Mouse (Mus musculus): ENCODE measurements around the gene Gm3417.
"Not testable (repeated sequence)": the region's sequence is repeated elsewhere in the genome, so short reads cannot be mapped to it uniquely, and the experiment has no call there.

The Gm3417 gene

DNA sequence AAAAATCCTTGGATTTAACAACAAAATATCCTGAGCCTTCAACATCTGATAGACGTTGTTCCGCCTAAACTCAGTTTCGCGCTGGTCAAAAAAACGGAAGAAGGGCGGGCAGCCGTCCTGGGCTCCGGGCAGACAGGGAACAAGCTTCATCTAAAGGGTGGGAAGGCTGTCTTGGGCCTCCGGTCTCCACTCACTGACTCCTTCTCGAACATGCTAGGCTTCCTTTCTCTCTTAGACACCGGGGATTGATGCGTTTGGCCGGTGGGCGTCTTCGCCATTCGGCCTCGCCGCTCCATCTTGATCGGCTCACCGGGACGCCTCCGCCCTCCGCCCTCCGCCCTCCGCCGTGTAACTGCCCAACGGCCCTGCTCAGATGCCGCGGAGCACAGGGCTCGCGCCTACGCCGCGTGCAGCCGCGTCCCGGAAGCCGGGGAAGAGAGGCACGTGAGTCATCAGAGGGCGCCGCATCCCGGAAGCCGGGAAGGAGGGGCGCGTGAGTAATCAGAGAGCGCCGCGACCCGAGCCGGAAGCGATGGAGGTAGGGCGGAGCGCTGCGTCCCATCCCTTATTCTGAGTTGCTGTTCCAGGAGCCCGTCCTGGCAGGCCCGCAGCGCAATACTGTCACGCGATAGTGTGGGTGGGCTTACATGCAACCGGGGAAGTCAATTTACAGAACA is at the start of gene Gm3417, which contains the start of gene 9030025P20Rik:
TSS of gene Gm3417 (minus strand) at position 429 of the 677 bp plus-strand sequence.
TSS of gene 9030025P20Rik (plus strand) at position 107 of the 677 bp plus-strand sequence.
- DNase-seq (ENCODE audit: low read depth in 1 of 2, low spot score in 2 of 2): not testable (repeated sequence)

DNA sequence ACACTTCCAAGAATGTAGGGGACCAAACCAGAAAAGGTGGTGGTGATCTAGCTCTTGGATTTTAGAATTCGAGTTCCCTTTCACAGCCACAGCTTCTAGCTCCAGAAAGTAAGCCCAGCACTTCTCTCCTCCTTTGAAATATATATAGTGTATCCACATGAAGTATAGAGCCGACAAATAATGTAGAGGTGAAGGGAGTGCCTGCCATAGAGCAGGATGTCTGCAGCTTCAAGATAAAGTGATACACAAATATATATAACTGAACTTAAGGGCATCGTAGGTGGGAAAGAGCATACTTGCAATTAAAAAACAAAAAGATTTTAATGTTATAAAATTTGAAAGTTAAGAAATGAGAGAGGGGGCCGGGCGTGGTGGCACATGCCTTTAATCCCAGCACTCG is 46.9 kb upstream of the Gm3417 start:
- DNase-seq (ENCODE audit: low read depth in 1 of 2, low spot score in 2 of 2): not testable (repeated sequence)

DNA sequence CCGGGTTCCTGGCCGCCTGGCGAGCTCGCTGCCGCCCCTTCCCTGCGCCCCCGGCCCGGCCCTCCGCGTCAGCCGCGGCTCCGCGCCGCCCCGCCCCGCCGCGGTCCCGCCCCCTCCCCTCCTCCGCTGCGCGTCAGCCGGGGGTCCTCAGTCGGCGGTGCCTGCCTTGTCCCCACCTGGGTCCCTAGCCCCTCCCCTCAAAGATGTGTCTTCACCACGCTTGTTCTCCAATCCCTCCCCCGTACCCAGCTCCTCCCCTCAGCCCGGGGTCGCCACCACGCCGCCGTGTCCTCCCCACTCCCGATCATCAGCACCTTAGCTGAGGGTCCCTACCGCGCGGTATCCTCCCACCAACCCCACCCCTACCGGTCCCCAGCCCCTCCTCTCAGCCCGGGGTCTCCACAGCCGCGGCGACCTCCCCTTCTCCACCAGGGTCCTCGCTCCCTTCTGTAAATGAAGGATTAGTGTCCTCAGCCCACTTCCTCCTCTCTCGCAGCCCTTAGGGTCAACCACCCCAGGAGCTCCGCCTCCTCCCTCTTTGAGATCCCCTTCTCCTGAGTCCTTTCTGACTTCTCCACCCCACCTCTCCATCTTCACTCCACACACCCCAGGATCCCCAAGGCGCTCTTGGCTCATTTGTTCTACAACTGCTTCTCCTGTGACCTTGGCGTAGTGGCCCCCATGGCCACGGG is 46.1 kb upstream of the Gm3417 start:
- DNase-seq (ENCODE audit: low read depth in 1 of 2, low spot score in 2 of 2): not testable (repeated sequence)

DNA sequence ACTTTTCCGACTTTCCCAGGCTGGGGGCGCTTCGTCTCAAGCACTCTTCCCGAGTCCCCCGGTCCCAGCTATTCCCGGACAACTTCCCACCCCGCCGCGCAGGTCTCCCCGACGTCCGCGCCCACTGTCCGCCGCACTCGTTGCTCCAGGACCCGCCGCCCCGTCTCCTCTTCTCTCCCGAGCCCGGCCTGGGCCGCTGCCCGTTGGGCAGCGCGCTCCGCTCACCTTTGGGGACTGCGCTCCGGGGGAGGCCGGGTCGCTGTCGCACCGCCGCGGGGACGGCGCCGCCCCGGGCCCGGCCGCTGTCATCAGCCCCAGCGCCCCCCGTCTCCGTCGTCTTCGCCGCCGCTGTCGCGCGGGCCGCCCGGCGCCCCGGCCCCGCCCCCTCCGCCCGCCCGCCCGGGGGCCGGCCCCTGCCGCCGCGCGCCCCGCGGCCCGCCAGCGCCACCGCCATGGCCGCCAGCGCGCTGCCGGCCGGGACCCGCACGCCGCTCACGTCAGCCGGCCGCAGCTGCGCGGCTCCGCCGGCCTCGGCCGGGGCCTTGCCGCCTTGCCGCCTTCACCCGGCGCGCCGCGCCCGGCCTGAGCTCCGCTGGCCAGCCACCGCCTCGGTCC is 45.4 kb upstream of the Gm3417 start:
- not testable (repeated sequence) for DNase-seq (ENCODE audit: low read depth in 1 of 2, low spot score in 2 of 2)

DNA sequence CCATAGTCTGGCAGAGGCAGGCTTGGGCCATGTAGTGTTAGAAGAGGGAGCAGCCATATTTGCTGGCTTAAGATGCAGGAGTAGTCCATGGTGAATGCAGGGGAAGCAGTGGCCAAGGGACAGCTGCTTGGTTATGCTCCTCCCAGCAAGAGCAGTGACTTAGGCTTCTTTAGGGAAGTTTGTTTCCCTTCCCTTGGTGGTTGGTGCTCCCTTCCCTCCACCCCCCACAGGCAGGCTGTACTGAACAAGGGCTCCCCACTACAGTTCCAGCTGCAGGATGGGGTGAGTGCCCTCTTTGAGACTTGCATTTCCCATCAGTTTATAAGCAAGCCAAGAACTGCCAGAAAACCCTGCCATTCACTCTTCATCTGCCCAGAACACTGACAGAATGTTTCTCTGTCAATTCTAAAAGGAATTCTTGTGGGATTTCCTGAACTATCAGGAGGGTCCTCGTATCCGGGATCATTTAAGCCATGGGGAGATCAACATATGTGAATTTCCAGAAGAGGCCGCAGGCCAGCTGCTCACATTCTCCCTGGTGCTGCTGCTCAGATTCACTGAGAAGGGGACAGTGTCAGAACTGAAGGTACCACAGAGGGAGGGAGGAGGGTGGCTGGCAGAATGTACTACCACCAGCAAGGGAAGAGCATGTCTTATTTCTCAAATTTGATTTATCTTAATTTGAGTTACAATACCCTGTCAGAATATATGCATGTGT is 43.1 kb upstream of the Gm3417 start:
- peak; percentile 16 to 42 for DNase-seq (ENCODE audit: low read depth in 1 of 2, low spot score in 2 of 2)

DNA sequence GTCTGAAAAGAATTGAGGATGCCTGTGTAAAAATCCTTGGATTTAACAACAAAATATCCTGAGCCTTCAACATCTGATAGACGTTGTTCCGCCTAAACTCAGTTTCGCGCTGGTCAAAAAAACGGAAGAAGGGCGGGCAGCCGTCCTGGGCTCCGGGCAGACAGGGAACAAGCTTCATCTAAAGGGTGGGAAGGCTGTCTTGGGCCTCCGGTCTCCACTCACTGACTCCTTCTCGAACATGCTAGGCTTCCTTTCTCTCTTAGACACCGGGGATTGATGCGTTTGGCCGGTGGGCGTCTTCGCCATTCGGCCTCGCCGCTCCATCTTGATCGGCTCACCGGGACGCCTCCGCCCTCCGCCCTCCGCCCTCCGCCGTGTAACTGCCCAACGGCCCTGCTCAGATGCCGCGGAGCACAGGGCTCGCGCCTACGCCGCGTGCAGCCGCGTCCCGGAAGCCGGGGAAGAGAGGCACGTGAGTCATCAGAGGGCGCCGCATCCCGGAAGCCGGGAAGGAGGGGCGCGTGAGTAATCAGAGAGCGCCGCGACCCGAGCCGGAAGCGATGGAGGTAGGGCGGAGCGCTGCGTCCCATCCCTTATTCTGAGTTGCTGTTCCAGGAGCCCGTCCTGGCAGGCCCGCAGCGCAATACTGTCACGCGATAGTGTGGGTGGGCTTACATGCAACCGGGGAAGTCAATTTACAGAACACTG is 31.3 kb upstream of the Gm3417 start, which contains the start of gene Gm3435:
TSS of gene Gm3435 (plus strand) at position 471 of the 708 bp plus-strand sequence.
- not testable (repeated sequence) for DNase-seq (ENCODE audit: low read depth in 1 of 2, low spot score in 2 of 2)

DNA sequence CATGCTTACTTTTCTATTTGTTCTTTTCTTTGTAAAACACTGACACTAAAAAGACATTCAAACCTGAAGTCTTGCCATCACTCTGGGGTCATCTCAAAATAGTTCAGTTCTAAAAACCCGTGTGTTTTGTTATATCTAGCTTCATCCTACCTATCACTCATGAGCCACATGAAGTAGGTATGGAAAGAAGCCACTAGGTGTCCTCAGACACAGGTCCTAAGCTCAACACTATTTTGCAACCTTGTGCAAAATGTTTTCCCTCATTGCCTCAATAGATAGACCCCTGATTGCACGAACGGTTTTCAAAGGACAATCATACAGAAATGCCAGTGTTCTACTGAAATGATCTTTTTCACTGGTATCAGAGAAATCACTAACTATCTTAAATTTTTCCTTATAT is 30.5 kb upstream of the Gm3417 start:
- not testable (repeated sequence) for DNase-seq (ENCODE audit: low read depth in 1 of 2, low spot score in 2 of 2)

DNA sequence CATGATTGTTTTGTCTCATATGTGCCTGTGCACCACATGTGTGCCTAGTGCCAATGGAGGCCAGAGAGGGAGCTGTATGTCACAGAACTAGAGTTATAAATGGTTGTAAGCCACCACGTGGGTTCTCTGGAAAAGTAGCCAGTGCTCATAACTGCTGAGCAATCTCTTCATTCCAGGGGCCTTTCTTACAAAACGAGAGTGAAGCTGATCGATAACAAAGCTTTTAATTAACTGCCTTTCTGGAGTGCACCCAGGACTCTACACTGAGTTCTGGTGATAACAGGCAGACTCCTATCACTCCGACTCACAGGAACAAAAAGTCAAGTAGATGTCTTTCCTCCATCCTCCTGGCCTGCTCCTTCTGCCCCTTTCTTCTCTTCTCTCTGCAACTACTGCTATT is 21.5 kb upstream of the Gm3417 start:
- not testable (repeated sequence) for DNase-seq (ENCODE audit: low read depth in 1 of 2, low spot score in 2 of 2)

DNA sequence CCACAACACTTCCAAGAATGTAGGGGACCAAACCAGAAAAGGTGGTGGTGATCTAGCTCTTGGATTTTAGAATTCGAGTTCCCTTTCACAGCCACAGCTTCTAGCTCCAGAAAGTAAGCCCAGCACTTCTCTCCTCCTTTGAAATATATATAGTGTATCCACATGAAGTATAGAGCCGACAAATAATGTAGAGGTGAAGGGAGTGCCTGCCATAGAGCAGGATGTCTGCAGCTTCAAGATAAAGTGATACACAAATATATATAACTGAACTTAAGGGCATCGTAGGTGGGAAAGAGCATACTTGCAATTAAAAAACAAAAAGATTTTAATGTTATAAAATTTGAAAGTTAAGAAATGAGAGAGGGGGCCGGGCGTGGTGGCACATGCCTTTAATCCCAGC is 15.6 kb upstream of the Gm3417 start:
- not testable (repeated sequence) for DNase-seq (ENCODE audit: low read depth in 1 of 2, low spot score in 2 of 2)

DNA sequence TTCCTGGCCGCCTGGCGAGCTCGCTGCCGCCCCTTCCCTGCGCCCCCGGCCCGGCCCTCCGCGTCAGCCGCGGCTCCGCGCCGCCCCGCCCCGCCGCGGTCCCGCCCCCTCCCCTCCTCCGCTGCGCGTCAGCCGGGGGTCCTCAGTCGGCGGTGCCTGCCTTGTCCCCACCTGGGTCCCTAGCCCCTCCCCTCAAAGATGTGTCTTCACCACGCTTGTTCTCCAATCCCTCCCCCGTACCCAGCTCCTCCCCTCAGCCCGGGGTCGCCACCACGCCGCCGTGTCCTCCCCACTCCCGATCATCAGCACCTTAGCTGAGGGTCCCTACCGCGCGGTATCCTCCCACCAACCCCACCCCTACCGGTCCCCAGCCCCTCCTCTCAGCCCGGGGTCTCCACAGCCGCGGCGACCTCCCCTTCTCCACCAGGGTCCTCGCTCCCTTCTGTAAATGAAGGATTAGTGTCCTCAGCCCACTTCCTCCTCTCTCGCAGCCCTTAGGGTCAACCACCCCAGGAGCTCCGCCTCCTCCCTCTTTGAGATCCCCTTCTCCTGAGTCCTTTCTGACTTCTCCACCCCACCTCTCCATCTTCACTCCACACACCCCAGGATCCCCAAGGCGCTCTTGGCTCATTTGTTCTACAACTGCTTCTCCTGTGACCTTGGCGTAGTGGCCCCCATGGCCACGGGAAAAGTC is 14.7 kb upstream of the Gm3417 start:
- DNase-seq (ENCODE audit: low read depth in 1 of 2, low spot score in 2 of 2): not testable (repeated sequence)

DNA sequence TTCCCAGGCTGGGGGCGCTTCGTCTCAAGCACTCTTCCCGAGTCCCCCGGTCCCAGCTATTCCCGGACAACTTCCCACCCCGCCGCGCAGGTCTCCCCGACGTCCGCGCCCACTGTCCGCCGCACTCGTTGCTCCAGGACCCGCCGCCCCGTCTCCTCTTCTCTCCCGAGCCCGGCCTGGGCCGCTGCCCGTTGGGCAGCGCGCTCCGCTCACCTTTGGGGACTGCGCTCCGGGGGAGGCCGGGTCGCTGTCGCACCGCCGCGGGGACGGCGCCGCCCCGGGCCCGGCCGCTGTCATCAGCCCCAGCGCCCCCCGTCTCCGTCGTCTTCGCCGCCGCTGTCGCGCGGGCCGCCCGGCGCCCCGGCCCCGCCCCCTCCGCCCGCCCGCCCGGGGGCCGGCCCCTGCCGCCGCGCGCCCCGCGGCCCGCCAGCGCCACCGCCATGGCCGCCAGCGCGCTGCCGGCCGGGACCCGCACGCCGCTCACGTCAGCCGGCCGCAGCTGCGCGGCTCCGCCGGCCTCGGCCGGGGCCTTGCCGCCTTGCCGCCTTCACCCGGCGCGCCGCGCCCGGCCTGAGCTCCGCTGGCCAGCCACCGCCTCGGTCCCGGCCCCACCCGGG is 14.0 kb upstream of the Gm3417 start:
- DNase-seq (ENCODE audit: low read depth in 1 of 2, low spot score in 2 of 2): not testable (repeated sequence)

DNA sequence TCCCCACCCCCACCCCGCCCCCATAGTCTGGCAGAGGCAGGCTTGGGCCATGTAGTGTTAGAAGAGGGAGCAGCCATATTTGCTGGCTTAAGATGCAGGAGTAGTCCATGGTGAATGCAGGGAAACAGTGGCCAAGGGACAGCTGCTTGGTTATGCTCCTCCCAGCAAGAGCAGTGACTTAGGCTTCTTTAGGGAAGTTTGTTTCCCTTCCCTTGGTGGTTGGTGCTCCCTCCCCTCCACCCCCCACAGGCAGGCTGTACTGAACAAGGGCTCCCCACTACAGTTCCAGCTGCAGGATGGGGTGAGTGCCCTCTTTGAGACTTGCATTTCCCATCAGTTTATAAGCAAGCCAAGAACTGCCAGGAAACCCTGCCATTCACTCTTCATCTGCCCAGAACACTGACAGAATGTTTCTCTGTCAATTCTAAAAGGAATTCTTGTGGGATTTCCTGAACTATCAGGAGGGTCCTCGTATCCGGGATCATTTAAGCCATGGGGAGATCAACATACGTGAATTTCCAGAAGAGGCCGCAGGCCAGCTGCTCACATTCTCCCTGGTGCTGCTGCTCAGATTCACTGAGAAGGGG is 11.6 kb upstream of the Gm3417 start:
- peak in 1 of 2 experiments; percentile 1 for DNase-seq (ENCODE audit: low read depth in 1 of 2, low spot score in 2 of 2)

DNA sequence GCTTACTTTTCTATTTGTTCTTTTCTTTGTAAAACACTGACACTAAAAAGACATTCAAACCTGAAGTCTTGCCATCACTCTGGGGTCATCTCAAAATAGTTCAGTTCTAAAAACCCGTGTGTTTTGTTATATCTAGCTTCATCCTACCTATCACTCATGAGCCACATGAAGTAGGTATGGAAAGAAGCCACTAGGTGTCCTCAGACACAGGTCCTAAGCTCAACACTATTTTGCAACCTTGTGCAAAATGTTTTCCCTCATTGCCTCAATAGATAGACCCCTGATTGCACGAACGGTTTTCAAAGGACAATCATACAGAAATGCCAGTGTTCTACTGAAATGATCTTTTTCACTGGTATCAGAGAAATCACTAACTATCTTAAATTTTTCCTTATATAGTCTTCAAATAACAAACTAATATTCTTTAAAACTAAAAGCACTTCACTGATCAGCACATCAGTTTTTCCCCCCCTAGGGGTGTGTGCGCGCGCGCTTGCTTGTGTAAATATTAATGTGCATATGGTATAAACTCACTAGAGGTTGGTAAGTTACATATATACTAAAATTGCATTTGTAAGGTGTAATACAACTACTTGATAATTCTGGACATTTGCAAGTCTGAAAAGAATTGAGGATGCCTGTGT is 750 bp downstream of the Gm3417 start:
- not testable (repeated sequence) for DNase-seq (ENCODE audit: low read depth in 1 of 2, low spot score in 2 of 2)

DNA sequence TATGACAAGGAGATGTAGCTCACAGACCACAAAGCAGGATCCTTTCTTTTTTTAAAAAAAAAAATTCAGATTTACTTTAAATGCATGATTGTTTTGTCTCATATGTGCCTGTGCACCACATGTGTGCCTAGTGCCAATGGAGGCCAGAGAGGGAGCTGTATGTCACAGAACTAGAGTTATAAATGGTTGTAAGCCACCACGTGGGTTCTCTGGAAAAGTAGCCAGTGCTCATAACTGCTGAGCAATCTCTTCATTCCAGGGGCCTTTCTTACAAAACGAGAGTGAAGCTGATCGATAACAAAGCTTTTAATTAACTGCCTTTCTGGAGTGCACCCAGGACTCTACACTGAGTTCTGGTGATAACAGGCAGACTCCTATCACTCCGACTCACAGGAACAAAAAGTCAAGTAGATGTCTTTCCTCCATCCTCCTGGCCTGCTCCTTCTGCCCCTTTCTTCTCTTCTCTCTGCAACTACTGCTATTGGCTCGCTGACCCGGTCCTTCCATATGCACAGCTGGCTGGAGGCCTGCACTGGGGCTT is 10.1 kb downstream of the Gm3417 start:
- DNase-seq (ENCODE audit: low read depth in 1 of 2, low spot score in 2 of 2): not testable (repeated sequence)

DNA sequence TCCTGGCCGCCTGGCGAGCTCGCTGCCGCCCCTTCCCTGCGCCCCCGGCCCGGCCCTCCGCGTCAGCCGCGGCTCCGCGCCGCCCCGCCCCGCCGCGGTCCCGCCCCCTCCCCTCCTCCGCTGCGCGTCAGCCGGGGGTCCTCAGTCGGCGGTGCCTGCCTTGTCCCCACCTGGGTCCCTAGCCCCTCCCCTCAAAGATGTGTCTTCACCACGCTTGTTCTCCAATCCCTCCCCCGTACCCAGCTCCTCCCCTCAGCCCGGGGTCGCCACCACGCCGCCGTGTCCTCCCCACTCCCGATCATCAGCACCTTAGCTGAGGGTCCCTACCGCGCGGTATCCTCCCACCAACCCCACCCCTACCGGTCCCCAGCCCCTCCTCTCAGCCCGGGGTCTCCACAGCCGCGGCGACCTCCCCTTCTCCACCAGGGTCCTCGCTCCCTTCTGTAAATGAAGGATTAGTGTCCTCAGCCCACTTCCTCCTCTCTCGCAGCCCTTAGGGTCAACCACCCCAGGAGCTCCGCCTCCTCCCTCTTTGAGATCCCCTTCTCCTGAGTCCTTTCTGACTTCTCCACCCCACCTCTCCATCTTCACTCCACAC is 16.9 kb downstream of the Gm3417 start:
- not testable (repeated sequence) for DNase-seq (ENCODE audit: low read depth in 1 of 2, low spot score in 2 of 2)

DNA sequence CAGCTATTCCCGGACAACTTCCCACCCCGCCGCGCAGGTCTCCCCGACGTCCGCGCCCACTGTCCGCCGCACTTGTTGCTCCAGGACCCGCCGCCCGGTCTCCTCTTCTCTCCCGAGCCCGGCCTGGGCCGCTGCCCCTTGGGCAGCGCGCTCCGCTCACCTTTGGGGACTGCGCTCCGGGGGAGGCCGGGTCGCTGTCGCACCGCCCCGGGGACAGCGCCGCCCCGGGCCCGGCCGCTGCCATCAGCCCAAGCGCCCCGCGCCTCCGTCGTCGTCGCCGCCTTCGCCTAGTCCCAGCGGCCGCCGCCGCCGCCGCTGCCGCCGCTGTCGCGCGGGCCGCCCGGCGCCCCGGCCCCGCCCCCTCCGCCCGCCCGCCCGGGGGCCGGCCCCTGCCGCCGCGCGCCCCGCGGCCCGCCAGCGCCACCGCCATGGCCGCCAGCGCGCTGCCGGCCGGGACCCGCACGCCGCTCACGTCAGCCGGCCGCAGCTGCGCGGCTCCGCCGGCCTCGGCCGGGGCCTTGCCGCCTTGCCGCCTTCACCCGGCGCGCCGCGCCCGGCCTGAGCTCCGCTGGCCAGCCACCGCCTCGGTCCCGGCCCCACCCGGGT is 17.5 kb downstream of the Gm3417 start, which contains the start of gene Phf10:
TSS of gene Phf10 (minus strand) at position 323 of the 606 bp plus-strand sequence.
- DNase-seq (ENCODE audit: low read depth in 1 of 2, low spot score in 2 of 2): not testable (repeated sequence)

DNA sequence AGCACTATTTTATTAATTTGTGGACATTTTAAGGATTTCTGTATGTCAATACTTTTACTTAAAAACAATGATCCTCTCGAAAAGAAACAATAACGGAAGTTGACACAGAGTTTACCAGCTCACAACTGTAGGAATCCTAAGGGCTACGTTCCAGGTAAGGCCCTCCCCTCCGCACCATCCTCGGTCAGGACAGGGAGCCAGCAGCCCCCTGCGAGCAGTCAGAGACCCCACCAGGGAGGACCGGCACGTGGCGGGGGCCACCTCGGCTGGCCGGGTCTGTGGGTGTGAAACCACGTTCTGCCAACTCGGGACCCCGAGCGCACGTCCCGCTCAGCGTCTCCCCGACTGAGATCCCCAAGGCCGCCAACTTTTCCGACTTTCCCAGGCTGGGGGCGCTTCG is 18.1 kb downstream of the Gm3417 start:
- no peak for DNase-seq (ENCODE audit: low read depth in 1 of 2, low spot score in 2 of 2)

All from monocyte, adult 2 months (primary cell).